Mouse (Mus musculus) MEL (cell line): ENCODE results near the gene Gyg. TPM values are rescaled to one million over a fixed set of nuclear protein-coding genes. Genes with fewer than 3 reads are reported as not detected.

Source experiments
- DNase-seq: peaks from one replicate; pipeline ENCODE4 v3.0.0; 2011; ENCODE audit warnings: low read depth, low spot score
- H3K27ac ChIP-seq: 2 replicates; pipeline ENCODE4 v1.5.1; 2012; ENCODE audit warnings: low read depth, mild to moderate bottlenecking, control low read depth, low read length, moderate library complexity; ENCODE audit not compliant: control insufficient read depth
- H3K27me3 ChIP-seq, 2 experiments: fragments of 150-350 bp in 1 of 2; sonication (generic) in 1 of 2; 2 replicates each; pipeline ENCODE4 v1.6.1; 2012; ENCODE audit warnings: low read length in 2 of 2, mild to moderate bottlenecking in 2 of 2, improper control_type of control experiment in 1 of 2, moderate library complexity in 1 of 2; ENCODE audit not compliant: insufficient read depth in 2 of 2, control insufficient read depth in 1 of 2
- H3K36me3 ChIP-seq, 2 experiments: 2 replicates each; pipeline ENCODE4 v1.6.1; 2012 to 2014; ENCODE audit warnings: low read length in 2 of 2, improper control_type of control experiment in 1 of 2, inconsistent platforms in 1 of 2, mild to moderate bottlenecking in 1 of 2; ENCODE audit not compliant: insufficient read depth in 2 of 2, control insufficient read depth in 1 of 2
- H3K4me1 ChIP-seq, 2 experiments: fragments of 150-350 bp in 1 of 2; sonication (generic) in 1 of 2; 2 replicates each; pipeline ENCODE4 v1.6.1; 2012; ENCODE audit warnings: low read length in 2 of 2, improper control_type of control experiment in 1 of 2, mild to moderate bottlenecking in 1 of 2; ENCODE audit not compliant: insufficient read depth in 2 of 2, control insufficient read depth in 1 of 2
- H3K4me3 ChIP-seq, 2 experiments: fragments of 150-350 bp in 1 of 2; sonication (generic) in 1 of 2; 2 replicates each; pipeline ENCODE4 v1.5.1; 2012; ENCODE audit warnings: low read depth in 2 of 2, low read length in 2 of 2, mild to moderate bottlenecking in 2 of 2, moderate library complexity in 2 of 2, control low read depth in 1 of 2, improper control_type of control experiment in 1 of 2; ENCODE audit not compliant: control insufficient read depth in 1 of 2, insufficient read depth in 1 of 2
- H3K79me2 ChIP-seq: 2 replicates; pipeline ENCODE4 v1.6.1; 2012; ENCODE audit warnings: mild to moderate bottlenecking, low read length, moderate library complexity; ENCODE audit not compliant: control insufficient read depth, poor library complexity, insufficient read depth
- H3K9ac ChIP-seq: 2 replicates; pipeline ENCODE4 v1.6.1; 2012; ENCODE audit warnings: low read depth, mild to moderate bottlenecking, control low read depth, low read length, moderate library complexity; ENCODE audit not compliant: control insufficient read depth, poor library complexity, severe bottlenecking
- H3K9me3 ChIP-seq: fragments of 150-350 bp; sonication (generic); replicated peaks from 2 replicates; pipeline ENCODE4 v1.6.1; 2012; ENCODE audit warnings: mild to moderate bottlenecking, low read length, improper control_type of control experiment, moderate library complexity; ENCODE audit not compliant: insufficient read depth
- CTCF ChIP-seq, 3 experiments: IDR thresholded peaks in 2 of 3; conservative IDR thresholded peaks in 1 of 3; 2 replicates each; pipeline ENCODE4 v1.5.1; 2011 to 2012; ENCODE audit warnings: low read length in 3 of 3, low read depth in 2 of 3, mild to moderate bottlenecking in 2 of 3, improper control_type of control experiment in 1 of 3, inconsistent platforms in 1 of 3, mixed read lengths in 1 of 3, moderate library complexity in 1 of 3; ENCODE audit not compliant: control insufficient read depth in 1 of 3, insufficient read depth in 1 of 3, poor library complexity in 1 of 3, severe bottlenecking in 1 of 3
- EP300 ChIP-seq, 2 experiments: IDR thresholded peaks; 2 replicates each; pipeline ENCODE4 v1.6.1; 2011; ENCODE audit warnings: improper control_type of control experiment in 2 of 2, low read length in 2 of 2, low read depth in 1 of 2, mild to moderate bottlenecking in 1 of 2
- GABPA ChIP-seq: IDR thresholded peaks from 2 replicates; pipeline ENCODE4 v1.6.1; 2012; ENCODE audit warnings: low read depth, mild to moderate bottlenecking, inconsistent platforms, low read length, improper control_type of control experiment, moderate library complexity
- GATA1 ChIP-seq: IDR thresholded peaks from 2 replicates; pipeline ENCODE4 v1.6.1; 2011; ENCODE audit warnings: low read depth, low read length, improper control_type of control experiment
- MAX ChIP-seq: IDR thresholded peaks from 2 replicates; pipeline ENCODE4 v1.6.1; 2011; ENCODE audit warnings: low read length, improper control_type of control experiment
- MAZ ChIP-seq: IDR thresholded peaks from 2 replicates; pipeline ENCODE4 v1.6.1; 2012; ENCODE audit warnings: low read depth, mild to moderate bottlenecking, inconsistent platforms, low read length, improper control_type of control experiment
- MEF2A ChIP-seq: IDR thresholded peaks from 2 replicates; pipeline ENCODE4 v1.6.1; 2014; ENCODE audit warnings: low read depth, mild to moderate bottlenecking, inconsistent platforms, low read length, improper control_type of control experiment; ENCODE audit not compliant: poor library complexity, insufficient replicate concordance, severe bottlenecking; ENCODE audit errors: extremely low read depth
- NELFE ChIP-seq: IDR thresholded peaks from 2 replicates; pipeline ENCODE4 v1.6.1; 2011; ENCODE audit warnings: low read depth, low read length, improper control_type of control experiment
- POLR2AphosphoS5 ChIP-seq: IDR thresholded peaks from 2 replicates; pipeline ENCODE4 v1.6.1; 2012; ENCODE audit warnings: low read depth, borderline replicate concordance, mild to moderate bottlenecking, inconsistent platforms, low read length, moderate library complexity, mixed read lengths
- RCOR1 ChIP-seq: IDR thresholded peaks from 2 replicates; pipeline ENCODE4 v1.6.1; 2012; ENCODE audit warnings: low read depth, mild to moderate bottlenecking, inconsistent platforms, low read length, improper control_type of control experiment
- SIN3A ChIP-seq: IDR thresholded peaks from 2 replicates; pipeline ENCODE4 v1.6.1; 2012; ENCODE audit warnings: low read length, improper control_type of control experiment, inconsistent platforms
- TBP ChIP-seq: IDR thresholded peaks from 2 replicates; pipeline ENCODE4 v1.8.0; 2011; ENCODE audit warnings: low read depth, low read length, improper control_type of control experiment
- UBTF ChIP-seq: IDR thresholded peaks from 2 replicates; pipeline ENCODE4 v1.6.1; 2012; ENCODE audit warnings: low read depth, mild to moderate bottlenecking, inconsistent platforms, low read length, improper control_type of control experiment, moderate library complexity, borderline replicate concordance; ENCODE audit not compliant: insufficient read depth
- USF2 ChIP-seq, 2 experiments: IDR thresholded peaks; 2 replicates each; pipeline ENCODE4 v1.6.1; 2011 to 2012; ENCODE audit warnings: improper control_type of control experiment in 2 of 2, low read length in 2 of 2, borderline replicate concordance in 1 of 2, inconsistent platforms in 1 of 2, low read depth in 1 of 2, mild to moderate bottlenecking in 1 of 2; ENCODE audit not compliant: insufficient read depth in 1 of 2
- ZC3H11A ChIP-seq: IDR thresholded peaks from 2 replicates; pipeline ENCODE4 v1.6.1; 2012; ENCODE audit warnings: low read depth, mild to moderate bottlenecking, inconsistent platforms, low read length, improper control_type of control experiment
- ZMIZ1 ChIP-seq: IDR thresholded peaks from 2 replicates; pipeline ENCODE4 v1.6.1; 2012; ENCODE audit warnings: low read depth, mild to moderate bottlenecking, inconsistent platforms, low read length, improper control_type of control experiment, moderate library complexity
- polyA plus RNA-seq, 2 experiments: library from polyadenylated mRNA; stranded (reverse) in 1 of 2; unstranded in 1 of 2; fragments of >175 nt in 1 of 2; fragments of >200 nt in 1 of 2; gene quantifications; 2 replicates each; pipeline versions ENCODE4 v1.2.1 to v1.2.4; 2012; ENCODE audit warnings: low replicate concordance in 2 of 2, low read depth in 1 of 2; ENCODE audit not compliant: insufficient read length in 2 of 2, insufficient read depth in 1 of 2, missing spikeins in 1 of 2
- total RNA-seq: library from RNA; depleted of rRNA; stranded (reverse); fragments of 300-350 nt; gene quantifications from 2 replicates; pipeline ENCODE4 v1.2.3, GENCODE M21; 2012

Gyg gene
- total and polyA plus RNA-seq, 3 experiments: 23.8 to 207 (median 41.0) TPM

DNA sequence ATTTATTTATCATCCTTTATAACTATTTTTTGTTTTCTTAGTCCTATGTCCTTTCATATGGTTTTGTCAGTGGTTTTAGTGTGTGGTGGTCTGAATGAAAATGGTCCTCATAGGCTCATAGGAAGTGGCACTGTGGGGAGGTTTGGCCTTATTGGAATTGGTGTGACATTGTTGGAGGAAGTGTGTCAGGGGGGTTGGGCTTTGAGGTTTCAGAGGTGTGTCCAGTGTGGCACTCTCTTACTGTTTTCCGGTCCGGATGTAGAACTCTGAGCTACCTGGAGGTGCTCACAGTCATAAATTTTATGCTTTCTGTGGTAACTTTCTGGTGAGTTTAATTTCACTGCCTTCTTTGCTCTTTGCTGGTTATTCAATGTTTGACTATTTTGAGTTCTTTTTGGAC is 50.3 kb downstream of the Gyg start:
- no peak overlapping the region for H3K27ac ChIP-seq
- H3K27me3 ChIP-seq: no peaks in the 10 kb centered on the region
- no peaks in the 10 kb centered on the region for H3K79me2 ChIP-seq
- no peaks in the 10 kb centered on the region for H3K9me3 ChIP-seq
- peaks cover 4 to 5% of the 10 kb centered on the region in 2 experiments; a peak in 3 of 4 replicates for H3K36me3 ChIP-seq
- peaks cover 2 to 3% of the 10 kb centered on the region in 2 experiments; a peak in 1 of 4 replicates for H3K4me1 ChIP-seq
- no peak overlapping the region for H3K4me3 ChIP-seq
- DNase-seq: no peak
- H3K9ac ChIP-seq: no peak overlapping the region
- no peak for TF ChIP-seq MEF2A
- no peak for TF ChIP-seq MAZ
- TF ChIP-seq USF2 (IDR thresholded peaks at IDR 0.05; ENCODE audit: borderline replicate concordance in 1 of 2, insufficient read depth in 1 of 2, low read depth in 1 of 2, low read length in 2 of 2): no peak
- TF ChIP-seq EP300 (IDR thresholded peaks at IDR 0.05; ENCODE audit: low read depth in 1 of 2, low read length in 2 of 2): no peak
- no peak for TF ChIP-seq MAX
- no peak for TF ChIP-seq TBP
- no peak for TF ChIP-seq POLR2AphosphoS5
- TF ChIP-seq CTCF (IDR thresholded peaks at IDR 0.05 in 2 of 3, conservative IDR thresholded peaks at IDR 0.05 in 1 of 3; ENCODE audit: control insufficient read depth in 1 of 3, insufficient read depth in 1 of 3, low read depth in 2 of 3, low read length in 3 of 3, poor library complexity in 1 of 3, severe bottlenecking in 1 of 3): no peak

DNA sequence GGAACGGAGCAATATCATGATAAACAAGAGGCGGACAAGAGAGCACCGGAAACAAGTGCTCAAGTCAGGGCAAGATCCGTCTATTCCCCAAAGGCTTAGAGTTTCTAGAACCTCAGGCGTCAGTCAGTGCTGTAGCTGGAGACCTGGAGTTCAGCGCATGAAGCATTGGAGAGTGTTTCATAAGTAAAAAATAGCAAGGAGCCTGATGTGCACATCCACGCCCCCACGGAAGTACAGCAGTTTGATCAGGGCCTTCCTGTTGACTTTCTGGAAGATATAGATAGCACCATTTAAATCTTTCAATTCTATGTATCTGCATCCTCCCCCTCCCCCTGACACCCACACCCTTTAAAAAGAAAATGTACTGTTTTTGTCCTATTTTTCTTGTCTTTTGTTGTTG is 50.8 kb downstream of the Gyg start:
- no peak overlapping the region for H3K27ac ChIP-seq
- TF ChIP-seq RCOR1: no peak
- no peak for TF ChIP-seq GABPA
- no peak for TF ChIP-seq UBTF
- TF ChIP-seq EP300 (IDR thresholded peaks at IDR 0.05; ENCODE audit: low read depth in 1 of 2, low read length in 2 of 2): no peak
- TF ChIP-seq USF2 (IDR thresholded peaks at IDR 0.05; ENCODE audit: borderline replicate concordance in 1 of 2, insufficient read depth in 1 of 2, low read depth in 1 of 2, low read length in 2 of 2): no peak
- TF ChIP-seq GATA1: no peak
- TF ChIP-seq ZMIZ1: no peak
- no peak for TF ChIP-seq NELFE
- no peak for TF ChIP-seq ZC3H11A
- no peak for TF ChIP-seq MAX
- no peak for TF ChIP-seq SIN3A
- TF ChIP-seq CTCF (IDR thresholded peaks at IDR 0.05 in 2 of 3, conservative IDR thresholded peaks at IDR 0.05 in 1 of 3; ENCODE audit: control insufficient read depth in 1 of 3, insufficient read depth in 1 of 3, low read depth in 2 of 3, low read length in 3 of 3, poor library complexity in 1 of 3, severe bottlenecking in 1 of 3): no peak
- TF ChIP-seq, all 39 proteins: peak for 0
- DNase-seq: no peak

More for the DNA sequence above, 50.8 kb downstream of the Gyg start:
- peaks cover 4 to 5% of the 10 kb centered on the region in 2 experiments; a peak in 3 of 4 replicates for H3K36me3 ChIP-seq
- no peak overlapping the region for H3K9ac ChIP-seq
- no peaks in the 10 kb centered on the region for H3K79me2 ChIP-seq
- H3K9me3 ChIP-seq: no peaks in the 10 kb centered on the region
- no peak overlapping the region for H3K4me3 ChIP-seq
- H3K27me3 ChIP-seq: no peaks in the 10 kb centered on the region
- H3K4me1 ChIP-seq: peaks cover 2 to 3% of the 10 kb centered on the region in 2 experiments; a peak in 1 of 4 replicates
